Mouse (Mus musculus) heart, postnatal 0 days (tissue): ENCODE measurements around the gene Limch1.

Experiments
- CTCF ChIP-seq: IDR thresholded peaks from 2 replicates; pipeline ENCODE4 v1.5.1; 2016; ENCODE audit warnings: antibody characterized with exemption, control low read depth, low read depth
- EP300 ChIP-seq: IDR thresholded peaks from 2 replicates; pipeline ENCODE4 v1.6.1; 2016; ENCODE audit warnings: antibody characterized with exemption, low read depth

DNA sequence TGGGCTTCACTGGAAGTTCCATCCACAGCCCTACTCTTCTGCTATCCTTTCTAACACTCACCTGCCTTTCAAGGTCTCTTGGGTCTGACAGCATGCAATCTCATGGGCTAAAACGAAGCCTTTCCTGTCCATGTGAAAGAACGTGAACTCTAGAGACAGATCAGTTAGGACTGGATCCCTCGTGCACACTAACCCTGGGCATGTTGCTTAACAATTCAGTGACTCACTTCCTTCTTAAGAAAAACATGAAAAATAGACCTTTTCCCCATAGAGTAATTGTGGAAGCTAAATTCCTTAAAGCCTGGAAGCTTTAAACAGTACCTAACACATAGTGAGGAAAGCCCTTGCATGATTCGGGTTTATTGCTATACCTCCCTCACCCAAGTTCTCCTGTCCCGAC lies 345.2 kb downstream of the Limch1 start:
- no peak for TF ChIP-seq CTCF
- no peak for TF ChIP-seq EP300
